ENCODE assay signal across 29 mouse cellular contexts in the genomic region with DNA sequence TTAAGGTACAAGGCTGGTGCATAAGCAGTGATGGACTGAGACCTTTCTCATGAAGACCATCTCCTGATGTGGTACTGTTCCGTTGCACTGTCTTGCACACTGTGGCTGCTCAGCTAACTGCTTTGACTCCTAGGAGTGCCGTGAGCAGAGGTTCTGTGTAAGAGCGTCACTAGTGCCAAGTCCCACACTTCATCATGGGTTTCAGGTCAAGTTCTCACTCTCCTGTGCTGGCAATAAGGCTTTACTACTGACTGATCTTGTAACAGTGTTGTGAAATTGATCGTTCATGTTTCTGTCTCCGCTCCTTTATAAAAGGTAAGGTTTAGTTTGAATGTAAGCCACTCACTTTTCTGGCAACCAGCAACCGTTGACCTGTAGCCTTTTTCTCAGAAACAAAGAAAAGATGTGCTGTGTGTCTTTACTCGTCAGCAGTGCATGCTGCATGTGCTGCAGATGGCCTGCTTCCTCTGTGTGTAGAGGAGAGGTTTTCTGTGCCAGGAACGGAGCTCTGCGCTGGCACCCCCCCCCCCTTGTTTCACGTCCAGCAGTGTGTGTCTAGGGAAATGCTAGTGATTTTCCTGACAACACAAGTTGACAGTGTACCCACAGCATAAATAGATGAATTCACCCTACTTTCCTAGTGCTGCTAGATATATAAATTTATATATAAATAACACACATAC. TPM values are rescaled to one million over a fixed set of nuclear protein-coding genes. Genes with fewer than 3 reads are reported as not detected.
DNase-seq lines count a peak whose midpoint lies in the region; ATAC-seq and TF ChIP-seq lines count a peak whose summit lies in the region.
"Had no signal": no experiment of that assay in that cellular context is flagged by ENCODE, and none has a peak within 500 bp of the region (broad histone marks: within the 10 kb centered on the region; RNA-seq: fewer than 3 reads in every experiment).

No protein-coding gene starts in this region.

- no peaks in the 10 kb centered on the region for H3K9me3 ChIP-seq in forebrain, embryonic 14.5 days (replicated peaks; ENCODE audit: control insufficient read depth, low read length)
- H3K9me3 ChIP-seq in forebrain, embryonic 12.5 days = no peaks in the 10 kb centered on the region
- H3K9me3 ChIP-seq: G1E; heart, embryonic 12.5 days; heart, embryonic 15.5 days; hindbrain, embryonic 10.5 days had no signal

- TF ChIP-seq POLR2A in liver, adult 2 months (IDR thresholded peaks at IDR 0.05; ENCODE audit: extremely low read depth, insufficient read depth, low read length) = no peak
- TF ChIP-seq POLR2A in brain, embryonic 14.5 days (IDR thresholded peaks at IDR 0.05; ENCODE audit: borderline replicate concordance, extremely low read depth, insufficient read depth, insufficient read length, poor library complexity, severe bottlenecking) = no peak

- H3K9ac ChIP-seq in forebrain, embryonic 14.5 days (ENCODE audit: low read length) = 0 out of 2 replicates have a peak overlapping the region, but pooled peaks have one; percentile 21
- no peak overlapping the region for H3K9ac ChIP-seq in forebrain, embryonic 12.5 days
- H3K9ac ChIP-seq in liver, adult 2 months (ENCODE audit: low read depth, low read length) = no peak overlapping the region
- H3K9ac ChIP-seq: heart, embryonic 12.5 days; heart, embryonic 15.5 days; hindbrain, embryonic 14.5 days had no signal

- H3K4me1 ChIP-seq in forebrain, embryonic 14.5 days (ENCODE audit: control insufficient read depth, insufficient read depth, low read length) = no peaks in the 10 kb centered on the region
- H3K4me1 ChIP-seq in forebrain, embryonic 12.5 days = no peaks in the 10 kb centered on the region
- H3K4me1 ChIP-seq in liver, adult 2 months (ENCODE audit: control insufficient read depth, insufficient read depth, low read length) = peaks cover 4% of the 10 kb centered on the region; the same call in 1 of the 2 replicates
- H3K4me1 ChIP-seq: heart, embryonic 15.5 days had no signal

- no peaks in the 10 kb centered on the region; the same call in 1 of the 2 replicates for H3K79me2 ChIP-seq in liver, adult 2 months (ENCODE audit: control insufficient read depth, insufficient read depth, low read length)

- no peak for TF ChIP-seq CTCF in liver, adult 2 months (IDR thresholded peaks at IDR 0.05; ENCODE audit: low read depth, low read length)
- no peak for TF ChIP-seq CTCF in brain, embryonic 14.5 days (IDR thresholded peaks at IDR 0.05; ENCODE audit: borderline replicate concordance, extremely low read depth, insufficient read depth, insufficient read length)

- H3K36me3 ChIP-seq in forebrain, embryonic 14.5 days (ENCODE audit: control insufficient read depth, insufficient read depth, low read length) = peaks cover 16% of the 10 kb centered on the region
- peaks cover 12% of the 10 kb centered on the region for H3K36me3 ChIP-seq in forebrain, embryonic 12.5 days (replicated peaks)
- H3K36me3 ChIP-seq in liver, adult 2 months (ENCODE audit: control insufficient read depth, insufficient read depth, low read length) = no peaks in the 10 kb centered on the region

- ATAC-seq in forebrain, embryonic 14.5 days = peak; percentile 57; the same call in 1 of the 2 replicates
- no peak for ATAC-seq in forebrain, embryonic 12.5 days (ENCODE audit: low FRiP score)
- ATAC-seq: intestine, postnatal 0 days; Patski had no signal

- WGBS in forebrain, embryonic 14.5 days = 78% methylated on average over 10 of the region's 10 CpGs
- 83% methylated on average over 10 of the region's 10 CpGs for WGBS in forebrain, embryonic 12.5 days
- 57% methylated on average over 10 of the region's 10 CpGs for WGBS in liver, adult 2 months

- H3K4me3 ChIP-seq in forebrain, embryonic 14.5 days (ENCODE audit: low read depth, low read length) = no peak overlapping the region
- no peak overlapping the region for H3K4me3 ChIP-seq in forebrain, embryonic 12.5 days (replicated peaks)
- no peak overlapping the region for H3K4me3 ChIP-seq in liver, adult 2 months (ENCODE audit: insufficient read depth, low read depth, low read length)
- H3K4me3 ChIP-seq: heart, embryonic 12.5 days; heart, embryonic 15.5 days; hindbrain, embryonic 10.5 days had no signal

- H3K4me2 ChIP-seq in forebrain, embryonic 14.5 days (ENCODE audit: low read length) = no peak overlapping the region
- H3K4me2 ChIP-seq in forebrain, embryonic 12.5 days = no peak overlapping the region
- H3K4me2 ChIP-seq: heart, embryonic 12.5 days; heart, embryonic 15.5 days; hindbrain, embryonic 14.5 days had no signal

- no peaks in the 10 kb centered on the region for H3K27me3 ChIP-seq in forebrain, embryonic 14.5 days (replicated peaks; ENCODE audit: control insufficient read depth, insufficient read depth, low read length)
- H3K27me3 ChIP-seq in forebrain, embryonic 12.5 days = no peaks in the 10 kb centered on the region
- no peaks in the 10 kb centered on the region for H3K27me3 ChIP-seq in liver, adult 2 months (ENCODE audit: control insufficient read depth, insufficient read depth, low read length)
- H3K27me3 ChIP-seq: CH12.LX; heart, embryonic 12.5 days; heart, embryonic 15.5 days; Patski had no signal

- no peak overlapping the region for H3K27ac ChIP-seq in forebrain, embryonic 14.5 days (ENCODE audit: low read depth, low read length)
- no peak overlapping the region for H3K27ac ChIP-seq in forebrain, embryonic 12.5 days
- H3K27ac ChIP-seq in liver, adult 2 months (replicated peaks; ENCODE audit: insufficient read depth, low read depth, low read length) = no peak overlapping the region
- H3K27ac ChIP-seq: heart, embryonic 15.5 days; hindbrain, embryonic 10.5 days; hindbrain, embryonic 14.5 days had no signal

- peak; percentile 37 for DNase-seq in forebrain, embryonic 14.5 days (ENCODE audit: low spot score)
- peak; percentile 68 for DNase-seq in heart, adult 11 months
- DNase-seq in heart, adult 18-20 months = no peak
- peak; percentile 58 for DNase-seq in liver, adult 2 months (ENCODE audit: extremely low read depth, low read depth, low spot score)
- no peak for DNase-seq in liver
- DNase-seq in brain, embryonic 14.5 days (ENCODE audit: low read depth) = peak; percentile 45
- DNase-seq: adrenal gland, postnatal 10 days; adrenal gland, postnatal 36 days; B cell, adult 2 months; cerebellum, adult 11-12 months; cerebellum, adult 8-10 months; cerebellum, postnatal 36 days; gastrocnemius, postnatal 36 days; heart, postnatal 10 days; heart, postnatal 36 days; kidney, adult 9 months had no signal

RNA-seq across cellular contexts. Expression of gene Slc5a3, which starts 25.8 kb away (rescaled TPM):
- polyA plus RNA-seq in forebrain, embryonic 14.5 days (2014; fragmentation: Nextera tagmentation; extraction: Ambion mirVana) = 10.8 and 15.3 TPM in 2 replicates
- 14.0 TPM in 2 replicates for polyA plus RNA-seq in forebrain, embryonic 12.5 days (2016; fragmentation: Nextera tagmentation; extraction: Ambion mirVana)
- 10 to 100 TPM; 10.2 to 12.7 TPM for total RNA-seq in heart, adult 18-20 months (2021)
- total RNA-seq in liver, adult 2 months (2014; rRNA removed) = 3.8 and 5.2 TPM in 2 replicates
- polyA plus RNA-seq in liver, adult 2 months (2012; rRNA removed) = 0.42 and 0.53 TPM in 2 replicates
- polyA plus RNA-seq in brain, embryonic 14.5 days (2012; rRNA removed) = 5.7 and 12.8 TPM in 2 replicates

RNA-seq across cellular contexts. Expression of gene Gm49711, which starts 25.8 kb away (rescaled TPM):
- polyA plus RNA-seq in forebrain, embryonic 14.5 days (2014; fragmentation: Nextera tagmentation; extraction: Ambion mirVana) = 0.41 and 0.63 TPM in 2 replicates
- polyA plus RNA-seq in forebrain, embryonic 12.5 days (2016; fragmentation: Nextera tagmentation; extraction: Ambion mirVana) = 0.29 TPM in 1 of 2 replicates, not detected in the other
- total RNA-seq in heart, adult 18-20 months (2021) = not detected
- total RNA-seq in liver, adult 2 months (2014; rRNA removed) = not detected in 2 replicates
- not detected in 2 replicates for polyA plus RNA-seq in liver, adult 2 months (2012; rRNA removed)
- 0.55 and 0.57 TPM in 2 replicates for polyA plus RNA-seq in brain, embryonic 14.5 days (2012; rRNA removed)
- total RNA-seq: adrenal gland, adult 18-20 months; adrenal gland, postnatal 10 days; adrenal gland, postnatal 36 days; CH12.LX; G1E; gastrocnemius, adult 8-10 months; gastrocnemius, postnatal 36 days; granulocyte monocyte progenitor cell, adult 5-6 weeks; heart, postnatal 10 days; heart, postnatal 36 days had no signal
- polyA plus RNA-seq: heart, embryonic 15.5 days; intestine, embryonic 14.5 days; intestine, postnatal 0 days had no signal

RNA-seq across cellular contexts. Expression of gene Mrps6, which starts 25.8 kb away (rescaled TPM):
- 175 and 186 TPM in 2 replicates for polyA plus RNA-seq in forebrain, embryonic 14.5 days (2014; fragmentation: Nextera tagmentation; extraction: Ambion mirVana)
- 124 and 133 TPM in 2 replicates for polyA plus RNA-seq in forebrain, embryonic 12.5 days (2016; fragmentation: Nextera tagmentation; extraction: Ambion mirVana)
- 10 to 100 TPM; 62.0 to 64.5 TPM for total RNA-seq in heart, adult 18-20 months (2021)
- total RNA-seq in liver, adult 2 months (2014; rRNA removed) = 6.1 and 9.5 TPM in 2 replicates
- polyA plus RNA-seq in liver, adult 2 months (2012; rRNA removed) = 11.6 and 11.7 TPM in 2 replicates
- 87.8 and 96.8 TPM in 2 replicates for polyA plus RNA-seq in brain, embryonic 14.5 days (2012; rRNA removed)

Comparison
In these comparisons a context has a peak if more than half of its experiments do, and no peak if none do; other contexts are left out.
1. DNase-seq: peak in forebrain, embryonic 14.5 days (single experiment), heart, adult 11 months (single experiment), liver, adult 2 months (single experiment) and brain, embryonic 14.5 days (single experiment); none in heart, adult 18-20 months (0 of 2) and liver (single experiment).